Mouse (Mus musculus) spleen, adult 2 months (tissue): ENCODE measurements at regions not wholly inside any gene's neighbourhood (a gene's known extent, or its start where the extent isn't known, plus 50 kb on each side); places are given as distances from the start of the nearest gene placed in this dataset.

Source experiments
- DNase-seq, 2 experiments: peaks; one replicate each; pipeline versions ENCODE4 v3.0.0 to v3.0.0-alpha.2; 2012 to 2021; ENCODE audit warnings: low spot score in 2 of 2, low read depth in 1 of 2
- H3K27ac ChIP-seq: fragments of 200-500 bp; 2 replicates; pipeline ENCODE4 v1.5.1; 2012; ENCODE audit warnings: low read length, inconsistent platforms; ENCODE audit not compliant: insufficient read depth
- H3K27me3 ChIP-seq: fragments of 200-500 bp; 2 replicates; pipeline ENCODE4 v1.6.1; 2012; ENCODE audit warnings: mild to moderate bottlenecking, moderate library complexity, low read length, inconsistent platforms; ENCODE audit not compliant: control insufficient read depth, insufficient read depth
- H3K36me3 ChIP-seq: fragments of 200-500 bp; 2 replicates; pipeline ENCODE4 v1.6.1; 2012; ENCODE audit warnings: mild to moderate bottlenecking, low read length, inconsistent platforms; ENCODE audit not compliant: control insufficient read depth, insufficient read depth
- H3K4me1 ChIP-seq: fragments of 200-500 bp; 2 replicates; pipeline ENCODE4 v1.6.1; 2011; ENCODE audit warnings: inconsistent platforms; ENCODE audit not compliant: control insufficient read depth, insufficient read depth, insufficient read length
- H3K4me3 ChIP-seq: fragments of 200-500 bp; 2 replicates; pipeline ENCODE4 v1.5.1; 2011; ENCODE audit warnings: mild to moderate bottlenecking, inconsistent platforms; ENCODE audit not compliant: insufficient read depth, insufficient read length; ENCODE audit errors: extremely low read depth
- CTCF ChIP-seq: fragments of 200-500 bp; IDR thresholded peaks from 2 replicates; pipeline ENCODE4 v1.5.1; 2011; ENCODE audit warnings: mild to moderate bottlenecking, inconsistent platforms; ENCODE audit not compliant: insufficient read depth, insufficient read length, insufficient replicate concordance; ENCODE audit errors: extremely low read depth
- POLR2A ChIP-seq: fragments of 200-500 bp; IDR thresholded peaks from 2 replicates; pipeline ENCODE4 v1.6.1; 2011; ENCODE audit warnings: low read depth, low read length, inconsistent platforms
- WGBS: fragments of 180-500 bp; shearing (Covaris S2); methylation state at CpG from one replicate; pipeline ENCODE4 v1.1.7; 2018; 5-methylcytosine and 5-hydroxymethylcytosine counted together

GRCm38 (mm10) chr12:92823090-92823786 lies 974.3 kb upstream of the Sel1l start:
- H3K4me1 ChIP-seq, result no peaks in the 10 kb centered on the region
- H3K4me3 ChIP-seq, result peak overlapping the region; percentile 6
- peak in 1 of 2 experiments; percentile 4 for DNase-seq
- H3K27me3 ChIP-seq, result no peaks in the 10 kb centered on the region
- no peak overlapping the region for H3K27ac ChIP-seq
- TF ChIP-seq CTCF (no peak), POLR2A (no peak)
- WGBS, result 16% methylated on average over 10 of the region's 10 CpGs
- H3K36me3 ChIP-seq, result no peaks in the 10 kb centered on the region

GRCm38 (mm10) chr12:92818610-92819009 lies 969.7 kb upstream of the Sel1l start:
- no peaks in the 10 kb centered on the region for H3K27me3 ChIP-seq
- 51% methylated on average over 3 of the region's 3 CpGs for WGBS
- H3K36me3 ChIP-seq, result no peaks in the 10 kb centered on the region
- H3K4me1 ChIP-seq, result no peaks in the 10 kb centered on the region
- no peak for DNase-seq
- no peak overlapping the region for H3K27ac ChIP-seq
- no peak for TF ChIP-seq CTCF
- TF ChIP-seq POLR2A, result no peak
- no peak overlapping the region for H3K4me3 ChIP-seq

GRCm38 (mm10) chr12:92801121-92801520 lies 952.2 kb upstream of the Sel1l start:
- TF ChIP-seq CTCF (no peak), POLR2A (no peak)
- H3K4me1 ChIP-seq, result no peaks in the 10 kb centered on the region

GRCm38 (mm10) chr12:92783362-92783761 lies 934.4 kb upstream of the Sel1l start:
- 86% methylated on average over 1 of the region's 1 CpGs for WGBS
- Histone ChIP-seq H3K27ac (no peak overlapping the region), H3K27me3 (no peaks in the 10 kb centered on the region), H3K36me3 (no peaks in the 10 kb centered on the region), H3K4me3 (no peak overlapping the region), H3K4me1 (no peaks in the 10 kb centered on the region)
- TF ChIP-seq POLR2A (no peak), CTCF (no peak)
- DNase-seq, result no peak

More at GRCm38 (mm10) chr12:92801121-92801520, 952.2 kb upstream of the Sel1l start:
- no peaks in the 10 kb centered on the region for H3K36me3 ChIP-seq
- no peak overlapping the region for H3K4me3 ChIP-seq
- no peaks in the 10 kb centered on the region for H3K27me3 ChIP-seq
- H3K27ac ChIP-seq, result no peak overlapping the region
- WGBS, result 93% methylated on average over 1 of the region's 1 CpGs
- DNase-seq, result no peak

- no peak overlapping the region for H3K4me3 ChIP-seq
- WGBS, result 92% methylated on average over 3 of the region's 3 CpGs
Measured at GRCm38 (mm10) chr12:92779695-92780292, 930.8 kb upstream of the Sel1l start.

GRCm38 (mm10) chr12:92775668-92776067 lies 926.7 kb upstream of the Sel1l start:
- H3K27ac ChIP-seq, result no peak overlapping the region
- H3K27me3 ChIP-seq, result no peaks in the 10 kb centered on the region
- no peaks in the 10 kb centered on the region for H3K36me3 ChIP-seq
- TF ChIP-seq POLR2A (no peak), CTCF (no peak)
- WGBS, result 30% methylated on average over 5 of the region's 5 CpGs
- no peak for DNase-seq
- no peaks in the 10 kb centered on the region for H3K4me1 ChIP-seq
- H3K4me3 ChIP-seq, result no peak overlapping the region

More at GRCm38 (mm10) chr12:92779695-92780292, 930.8 kb upstream of the Sel1l start:
- H3K27ac ChIP-seq, result no peak overlapping the region
- H3K27me3 ChIP-seq, result no peaks in the 10 kb centered on the region
- no peak for DNase-seq
- TF ChIP-seq POLR2A (no peak), CTCF (no peak)
- H3K36me3 ChIP-seq, result no peaks in the 10 kb centered on the region
- no peaks in the 10 kb centered on the region for H3K4me1 ChIP-seq

GRCm38 (mm10) chr12:92748576-92748975 lies 899.6 kb upstream of the Sel1l start:
- no peak for DNase-seq
- H3K4me1 ChIP-seq, result no peaks in the 10 kb centered on the region
- no peak overlapping the region for H3K4me3 ChIP-seq
- WGBS, result 98% methylated on average over 1 of the region's 1 CpGs
- no peak overlapping the region for H3K27ac ChIP-seq
- no peaks in the 10 kb centered on the region for H3K27me3 ChIP-seq
- no peak for TF ChIP-seq CTCF
- no peak for TF ChIP-seq POLR2A
- H3K36me3 ChIP-seq, result no peaks in the 10 kb centered on the region
